Mouse (Mus musculus): ENCODE results near the gene 2300002M23Rik. TPM values are rescaled to one million over a fixed set of nuclear protein-coding genes. Genes with fewer than 3 reads are reported as not detected.

Gene 2300002M23Rik
- polyA plus RNA-seq, 1 experiment from 2014 or later, result not detected

- peaks cover 3% of the 10 kb centered on the region; the same call in 1 of the 2 replicates for H3K9me3 ChIP-seq
- H3K4me1 ChIP-seq (replicated peaks), result 0 out of 2 replicates have a peak, but pooled peaks cover 3% of the 10 kb centered on the region
- no peak for DNase-seq (ENCODE audit: low spot score)
- no peaks in the 10 kb centered on the region for H3K27me3 ChIP-seq (ENCODE audit: insufficient read depth, poor library complexity, severe bottlenecking)
- H3K36me3 ChIP-seq, result no peaks in the 10 kb centered on the region
- 94% methylated on average over 15 of the region's 15 CpGs for WGBS
- H3K27ac ChIP-seq, result no peak overlapping the region
- H3K4me3 ChIP-seq, result no peak overlapping the region
Observed at GRCm38 (mm10) chr17:35591731-35592130, 24.5 kb downstream of the 2300002M23Rik start.

DNA sequence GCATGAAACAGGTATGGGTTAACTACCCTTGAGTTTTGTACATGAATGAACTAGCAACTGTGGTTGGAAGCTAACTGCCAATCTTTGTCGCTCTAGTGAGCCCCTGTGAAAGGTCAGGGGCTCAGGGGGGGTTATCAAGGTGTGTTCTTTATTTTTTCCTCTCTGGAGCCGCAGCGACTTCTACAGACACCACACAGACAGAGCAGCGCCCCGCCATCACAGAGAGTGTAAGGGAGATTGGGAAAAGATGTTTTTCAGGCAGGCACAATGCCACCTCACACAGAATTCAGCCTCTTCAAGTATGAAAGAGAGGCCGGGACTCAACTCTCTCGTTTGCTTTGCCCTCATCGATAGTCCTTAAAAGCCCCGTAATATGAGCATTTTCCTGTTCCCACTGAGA, 24.9 kb downstream of the 2300002M23Rik start:
- no peak for DNase-seq (ENCODE audit: low spot score)
- Histone ChIP-seq H3K27ac (no peak overlapping the region), H3K27me3 (ENCODE audit: insufficient read depth, poor library complexity, severe bottlenecking) (no peaks in the 10 kb centered on the region), H3K36me3 (no peaks in the 10 kb centered on the region), H3K4me3 (no peak overlapping the region), H3K4me1 (replicated peaks) (0 out of 2 replicates have a peak, but pooled peaks cover 3% of the 10 kb centered on the region), H3K9me3 (peaks cover 5% of the 10 kb centered on the region; the same call in 1 of the 2 replicates)
- WGBS, result 91% methylated on average over 9 of the region's 9 CpGs

DNA sequence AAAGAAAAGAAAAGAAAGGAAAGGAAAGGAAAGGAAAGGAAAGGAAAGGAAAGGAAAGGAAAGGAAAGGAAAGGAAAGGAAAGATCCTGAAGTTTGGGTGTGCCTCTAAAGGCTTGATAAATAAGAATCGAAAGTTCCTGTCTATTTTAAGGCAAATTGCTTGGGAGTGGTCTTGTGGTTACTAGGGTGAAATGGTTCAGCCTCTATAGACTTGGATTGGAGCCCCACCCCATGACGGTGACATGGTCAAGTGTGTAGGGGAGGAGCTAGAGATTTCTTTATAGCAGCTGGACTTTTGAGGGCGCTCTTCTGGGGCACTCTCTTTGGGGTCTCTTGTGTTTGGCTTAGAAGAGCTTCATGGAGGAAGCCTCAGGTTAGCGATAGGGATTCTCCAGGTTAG, 26.5 kb downstream of the 2300002M23Rik start:
- 39% methylated on average over 4 of the region's 4 CpGs for WGBS
- Histone ChIP-seq H3K27ac (no peak overlapping the region), H3K27me3 (ENCODE audit: insufficient read depth, poor library complexity, severe bottlenecking) (no peaks in the 10 kb centered on the region), H3K4me3 (no peak overlapping the region), H3K36me3 (no peaks in the 10 kb centered on the region), H3K9me3 (peaks cover 4% of the 10 kb centered on the region; the same call in 1 of the 2 replicates), H3K4me1 (replicated peaks) (no peaks in the 10 kb centered on the region)
- DNase-seq (ENCODE audit: low spot score), result no peak

- WGBS, result 84% methylated on average over 7 of the region's 7 CpGs
Observed at GRCm38 (mm10) chr17:35594456-35594855, 27.2 kb downstream of the 2300002M23Rik start.

GRCm38 (mm10) chr17:35597399-35597798, 30.1 kb downstream of the 2300002M23Rik start:
- Histone ChIP-seq H3K4me1 (replicated peaks) (no peaks in the 10 kb centered on the region), H3K4me3 (no peak overlapping the region), H3K36me3 (no peaks in the 10 kb centered on the region), H3K27ac (no peak overlapping the region), H3K9me3 (peaks cover 4% of the 10 kb centered on the region; the same call in 1 of the 2 replicates), H3K27me3 (ENCODE audit: insufficient read depth, poor library complexity, severe bottlenecking) (no peaks in the 10 kb centered on the region)
- no peak for DNase-seq (ENCODE audit: low spot score)
- 91% methylated on average over 3 of the region's 3 CpGs for WGBS

More at GRCm38 (mm10) chr17:35594456-35594855, 27.2 kb downstream of the 2300002M23Rik start:
- H3K27me3 ChIP-seq (ENCODE audit: insufficient read depth, poor library complexity, severe bottlenecking), result no peaks in the 10 kb centered on the region
- H3K27ac ChIP-seq, result no peak overlapping the region
- no peaks in the 10 kb centered on the region for H3K4me1 ChIP-seq (replicated peaks)
- DNase-seq (ENCODE audit: low spot score), result no peak
- no peaks in the 10 kb centered on the region for H3K36me3 ChIP-seq
- peaks cover 4% of the 10 kb centered on the region; the same call in 1 of the 2 replicates for H3K9me3 ChIP-seq
- no peak overlapping the region for H3K4me3 ChIP-seq

- Histone ChIP-seq H3K36me3 (no peaks in the 10 kb centered on the region), H3K9me3 (peaks cover 4% of the 10 kb centered on the region; the same call in 1 of the 2 replicates), H3K4me3 (no peak within 1 kb of the TSS), H3K4me1 (replicated peaks) (no peaks in the 10 kb centered on the region), H3K27me3 (ENCODE audit: insufficient read depth, poor library complexity, severe bottlenecking) (no peaks in the 10 kb centered on the region), H3K27ac (no peak within 1 kb of the TSS)
- 73% methylated on average over 2 of the region's 2 CpGs for WGBS
- DNase-seq (ENCODE audit: low spot score), result no peak
Observed at GRCm38 (mm10) chr17:35601249-35601648, 34.0 kb downstream of the 2300002M23Rik start, which contains the start of gene Sfta2. Gene Sfta2, plus strand, starts transcription at chr17:35601549.

GRCm38 (mm10) chr17:35601736-35602354, 34.6 kb downstream of the 2300002M23Rik start:
- Histone ChIP-seq H3K36me3 (no peaks in the 10 kb centered on the region), H3K27ac (no peak overlapping the region), H3K4me1 (replicated peaks) (no peaks in the 10 kb centered on the region), H3K27me3 (ENCODE audit: insufficient read depth, poor library complexity, severe bottlenecking) (no peaks in the 10 kb centered on the region), H3K9me3 (peaks cover 4% of the 10 kb centered on the region; the same call in 1 of the 2 replicates), H3K4me3 (no peak overlapping the region)
- WGBS, result 64% methylated on average over 8 of the region's 8 CpGs
- DNase-seq (ENCODE audit: low spot score), result no peak

DNA sequence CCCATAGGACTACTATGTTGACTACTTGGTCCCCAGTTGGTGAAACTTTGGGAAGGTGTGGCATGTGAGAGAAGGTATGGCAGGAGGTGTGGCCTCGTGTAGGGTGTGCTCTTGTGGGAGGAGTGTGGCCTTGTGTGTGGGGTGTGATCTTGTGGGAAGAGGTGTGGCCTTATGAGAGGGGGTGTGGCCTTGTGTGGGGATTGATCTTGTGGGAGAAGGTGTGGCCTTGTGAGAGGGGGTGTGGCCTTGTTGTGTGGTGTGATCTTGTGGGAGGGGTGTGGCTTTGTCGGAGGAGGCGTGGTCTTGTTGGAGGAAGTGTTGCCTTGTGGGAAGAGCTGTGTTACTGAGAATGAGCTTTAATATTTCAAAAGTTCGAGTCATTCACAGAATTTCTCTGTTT, 49.9 kb downstream of the 2300002M23Rik start:
- H3K27me3 ChIP-seq (ENCODE audit: insufficient read depth, poor library complexity, severe bottlenecking), result no peaks in the 10 kb centered on the region
- no peak for DNase-seq (ENCODE audit: low spot score)
- 80% methylated on average over 4 of the region's 4 CpGs for WGBS
- H3K36me3 ChIP-seq, result no peaks in the 10 kb centered on the region
- H3K4me1 ChIP-seq (replicated peaks), result no peaks in the 10 kb centered on the region
- H3K4me3 ChIP-seq, result no peak overlapping the region
- H3K27ac ChIP-seq, result no peak overlapping the region
- 0 out of 2 replicates have a peak, but pooled peaks cover 4% of the 10 kb centered on the region for H3K9me3 ChIP-seq

Other genes starting within 250 kb of the 2300002M23Rik start
- not detected in 2 replicates for gene H2-Q1, start 247.0 kb upstream of the 2300002M23Rik start, polyA plus RNA-seq (2016; fragmentation: Nextera tagmentation; extraction: Ambion mirVana)
- gene H2-Q2, start 225.2 kb upstream of the 2300002M23Rik start, polyA plus RNA-seq (2016; fragmentation: Nextera tagmentation; extraction: Ambion mirVana), result 0.73 and 0.76 TPM in 2 replicates
- gene H2-Q4, start 187.8 kb upstream of the 2300002M23Rik start, polyA plus RNA-seq (2016; fragmentation: Nextera tagmentation; extraction: Ambion mirVana), result 2.2 and 2.9 TPM in 2 replicates
- 0.90 and 1.4 TPM in 2 replicates for gene H2-Q6, start 142.6 kb upstream of the 2300002M23Rik start, polyA plus RNA-seq (2016; fragmentation: Nextera tagmentation; extraction: Ambion mirVana)
- gene H2-Q7, start 128.3 kb upstream of the 2300002M23Rik start, polyA plus RNA-seq (2016; fragmentation: Nextera tagmentation; extraction: Ambion mirVana), result 12.1 and 14.3 TPM in 2 replicates
- gene H2-Q10, start 97.4 kb upstream of the 2300002M23Rik start, polyA plus RNA-seq (2016; fragmentation: Nextera tagmentation; extraction: Ambion mirVana), result 0.17 and 0.21 TPM in 2 replicates
- not detected in 2 replicates for gene Pou5f1, start 61.4 kb upstream of the 2300002M23Rik start, polyA plus RNA-seq (2016; fragmentation: Nextera tagmentation; extraction: Ambion mirVana)
- 54.5 and 57.0 TPM in 2 replicates for gene Tcf19, start 50.6 kb upstream of the 2300002M23Rik start, polyA plus RNA-seq (2016; fragmentation: Nextera tagmentation; extraction: Ambion mirVana)
- gene Cchcr1, start 50.4 kb upstream of the 2300002M23Rik start, polyA plus RNA-seq (2016; fragmentation: Nextera tagmentation; extraction: Ambion mirVana), result 19.6 and 25.4 TPM in 2 replicates
- gene Psors1c2, start 34.2 kb upstream of the 2300002M23Rik start, polyA plus RNA-seq (2016; fragmentation: Nextera tagmentation; extraction: Ambion mirVana), result 1.7 and 2.5 TPM in 2 replicates
- gene Cdsn, start 15.3 kb upstream of the 2300002M23Rik start, polyA plus RNA-seq (2016; fragmentation: Nextera tagmentation; extraction: Ambion mirVana), result 0.10 TPM in 1 of 2 replicates, not detected in the other
- not detected in 2 replicates for gene Sfta2, start 34.1 kb downstream of the 2300002M23Rik start, polyA plus RNA-seq (2016; fragmentation: Nextera tagmentation; extraction: Ambion mirVana)
- not detected in 2 replicates for gene Gm9573, start 59.2 kb downstream of the 2300002M23Rik start, polyA plus RNA-seq (2016; fragmentation: Nextera tagmentation; extraction: Ambion mirVana)
- 0.08 and 0.10 TPM in 2 replicates for gene Mucl3, start 76.2 kb downstream of the 2300002M23Rik start, polyA plus RNA-seq (2016; fragmentation: Nextera tagmentation; extraction: Ambion mirVana)
- gene Vars2, start 100.1 kb downstream of the 2300002M23Rik start, polyA plus RNA-seq (2016; fragmentation: Nextera tagmentation; extraction: Ambion mirVana), result 16.7 and 17.4 TPM in 2 replicates
- 45.7 and 56.5 TPM in 2 replicates for gene Gtf2h4, start 106.3 kb downstream of the 2300002M23Rik start, polyA plus RNA-seq (2016; fragmentation: Nextera tagmentation; extraction: Ambion mirVana)
- gene Ddr1, start 137.2 kb downstream of the 2300002M23Rik start, polyA plus RNA-seq (2016; fragmentation: Nextera tagmentation; extraction: Ambion mirVana), result 134 and 184 TPM in 2 replicates

All from hindbrain, embryonic 10.5 days (tissue).